Mouse (Mus musculus): ENCODE results near the gene Agrp.
A peak's percentile ranks its signal among the peaks of the same experiment; 100 is the strongest.

Gene Agrp

GRCm38 (mm10) chr8:105519591-105519990 lies 117.6 kb downstream of the Agrp start:
- peak; percentile 88 for DNase-seq (ENCODE audit: low read depth, low spot score)

GRCm38 (mm10) chr8:105518436-105519313 lies 118.5 kb downstream of the Agrp start, which contains the start of gene Hsd11b2:
Hsd11b2 (plus strand) TSS chr8:105518755.
- peak; percentile 79 for DNase-seq (ENCODE audit: low read depth, low spot score)

- no peak for DNase-seq (ENCODE audit: low read depth, low spot score)
Observed at GRCm38 (mm10) chr8:105517346-105517745, 119.8 kb downstream of the Agrp start.
